Mouse (Mus musculus): ENCODE results near the gene Mfsd4b3.

Mfsd4b3 gene

GRCm38 (mm10) chr10:39912616-39913015 lies 47.3 kb downstream of the Mfsd4b3 start:
- no peak for DNase-seq

- no peak for DNase-seq
Measured at GRCm38 (mm10) chr10:39908768-39909441, 51.0 kb downstream of the Mfsd4b3 start.

DNA sequence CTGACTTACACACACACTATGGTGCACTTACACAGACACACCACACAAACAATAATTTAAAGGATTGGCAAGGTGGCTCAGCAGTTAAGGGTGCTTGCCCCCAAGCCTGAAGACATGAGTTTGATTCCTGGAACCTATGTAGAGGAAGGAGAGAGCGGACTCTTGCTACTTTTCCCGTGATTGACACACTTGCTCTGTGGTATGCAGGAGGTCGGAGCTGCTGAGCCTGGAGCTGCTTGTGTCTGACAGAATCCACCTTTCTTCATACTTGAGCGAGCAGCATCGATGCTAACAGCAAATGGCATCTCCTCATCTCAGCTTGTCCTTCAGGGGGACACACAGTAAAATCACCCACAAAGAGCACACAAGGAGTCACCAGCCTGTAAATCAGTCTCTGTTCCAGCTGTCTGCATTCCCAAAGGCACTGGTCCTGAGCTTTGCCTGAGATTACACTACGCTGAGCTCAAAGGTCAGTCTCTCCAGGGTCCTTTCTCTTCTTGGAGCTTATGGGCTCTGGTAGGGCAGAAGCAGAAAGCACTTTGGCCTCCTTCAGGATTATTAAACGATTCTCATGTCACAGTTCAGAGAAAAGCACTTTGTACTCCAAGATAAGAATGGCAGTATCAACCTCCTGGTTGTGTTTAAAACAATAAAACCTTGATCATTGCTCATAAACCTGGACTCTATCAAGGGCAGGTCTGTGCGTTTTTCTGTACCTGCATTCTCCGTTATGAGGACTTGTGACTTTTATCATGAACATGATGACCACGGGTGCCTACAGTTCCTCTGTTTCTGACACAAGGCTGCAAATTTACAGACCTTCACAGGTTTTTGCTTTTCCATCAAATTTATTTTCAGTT lies 52.9 kb downstream of the Mfsd4b3 start:
- no peak for DNase-seq

DNA sequence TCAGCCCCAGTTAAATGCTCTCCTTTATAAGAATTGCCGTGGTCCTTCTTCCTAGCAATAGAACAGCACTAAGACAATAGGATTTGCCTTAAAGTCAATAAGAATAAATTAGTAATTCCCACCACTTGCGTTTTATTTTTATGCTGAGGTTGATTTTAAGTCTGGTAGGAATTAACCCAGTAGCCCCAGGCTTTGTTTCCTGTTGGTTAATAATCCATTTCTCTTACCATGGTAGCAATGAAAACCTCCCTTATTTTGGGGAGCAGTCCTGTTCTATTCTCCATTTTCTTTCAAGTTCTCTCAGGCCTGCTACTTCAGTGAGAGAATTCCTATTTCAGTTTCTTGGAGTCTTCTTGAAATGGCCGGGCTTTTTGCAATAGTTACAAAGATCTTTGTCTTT lies 55.8 kb downstream of the Mfsd4b3 start:
- DNase-seq = no peak

GRCm38 (mm10) chr10:39898874-39899371 lies 61.0 kb downstream of the Mfsd4b3 start, which contains the start of gene Mfsd4b4:
TSS of gene Mfsd4b4 (minus strand) at chr10:39899238.
- peak; percentile 66 to 73 for DNase-seq

Data from thymus, adult 18-20 months (tissue).